Mouse (Mus musculus): Measurements from ENCODE around the gene Atxn7l2. TPM values are rescaled to one million over a fixed set of nuclear protein-coding genes. Genes with fewer than 3 reads are reported as not detected.

Gene Atxn7l2
- polyA plus RNA-seq, 1 experiment from 2014 or later = 19.9 TPM

DNA sequence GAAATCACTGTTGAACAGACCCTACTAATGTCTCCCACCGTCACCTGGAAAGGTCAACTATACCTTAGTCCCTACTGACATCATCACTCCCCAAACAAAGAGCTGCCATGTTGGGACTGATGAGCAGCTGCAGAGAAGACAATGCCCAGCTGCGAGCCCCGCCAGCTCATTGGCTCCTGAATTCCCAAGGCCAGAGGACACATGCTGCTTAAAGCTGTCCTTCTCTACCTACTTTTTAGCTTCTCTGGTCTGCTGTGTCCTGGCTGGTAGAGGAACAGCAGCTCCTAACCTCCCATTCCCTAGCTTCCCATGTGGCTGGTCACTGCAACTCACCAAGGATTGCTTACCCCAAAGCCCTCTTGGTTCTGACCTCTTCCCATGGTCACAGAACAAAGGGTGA is 58.4 kb downstream of the Atxn7l2 start:
- Histone ChIP-seq H3K36me3 (ENCODE audit: control insufficient read depth, insufficient read depth, low read length) (no peaks in the 10 kb centered on the region), H3K4me3 (ENCODE audit: low read depth, low read length) (no peak overlapping the region), H3K4me1 (replicated peaks; ENCODE audit: control insufficient read depth, insufficient read depth, low read length) (no peaks in the 10 kb centered on the region), H3K27ac (ENCODE audit: low read depth, low read length) (no peak overlapping the region), H3K9ac (ENCODE audit: low read depth, low read length) (no peak overlapping the region), H3K27me3 (ENCODE audit: control insufficient read depth, insufficient read depth, low read length) (no peaks in the 10 kb centered on the region), H3K4me2 (replicated peaks; ENCODE audit: low read depth, low read length) (no peak overlapping the region), H3K9me3 (ENCODE audit: control insufficient read depth, low read length) (no peaks in the 10 kb centered on the region)
- ATAC-seq (ENCODE audit: low FRiP score) = no peak
- 82% methylated on average over 3 of the region's 3 CpGs for WGBS
- DNase-seq (ENCODE audit: low spot score) = no peak

Other genes starting within 250 kb of the Atxn7l2 start
- not detected in 2 replicates for gene Gstm3, start 241.7 kb downstream of the Atxn7l2 start, polyA plus RNA-seq (2014; fragmentation: Nextera tagmentation; extraction: Ambion mirVana)
- 23.1 and 23.2 TPM in 2 replicates for gene Gstm2, start 224.5 kb downstream of the Atxn7l2 start, polyA plus RNA-seq (2014; fragmentation: Nextera tagmentation; extraction: Ambion mirVana)
- gene Gstm1, start 193.0 kb downstream of the Atxn7l2 start, polyA plus RNA-seq (2014; fragmentation: Nextera tagmentation; extraction: Ambion mirVana) = 32.5 and 34.4 TPM in 2 replicates
- gene Gstm4, start 166.0 kb downstream of the Atxn7l2 start, polyA plus RNA-seq (2014; fragmentation: Nextera tagmentation; extraction: Ambion mirVana) = 11.4 and 12.9 TPM in 2 replicates
- gene Ampd2, start 124.3 kb downstream of the Atxn7l2 start, polyA plus RNA-seq (2014; fragmentation: Nextera tagmentation; extraction: Ambion mirVana) = 32.1 and 32.6 TPM in 2 replicates
- gene Gnat2, start 118.1 kb downstream of the Atxn7l2 start, polyA plus RNA-seq (2014; fragmentation: Nextera tagmentation; extraction: Ambion mirVana) = 0.62 and 0.89 TPM in 2 replicates
- 199 and 224 TPM in 2 replicates for gene Gnai3, start 64.8 kb downstream of the Atxn7l2 start, polyA plus RNA-seq (2014; fragmentation: Nextera tagmentation; extraction: Ambion mirVana)
- gene Gpr61, start 56.1 kb downstream of the Atxn7l2 start, polyA plus RNA-seq (2014; fragmentation: Nextera tagmentation; extraction: Ambion mirVana) = 0.34 and 0.57 TPM in 2 replicates
- gene Amigo1, start 24.6 kb downstream of the Atxn7l2 start, polyA plus RNA-seq (2014; fragmentation: Nextera tagmentation; extraction: Ambion mirVana) = 4.2 and 6.0 TPM in 2 replicates
- 2.4 and 2.6 TPM in 2 replicates for gene Cyb561d1, start 9.7 kb downstream of the Atxn7l2 start, polyA plus RNA-seq (2014; fragmentation: Nextera tagmentation; extraction: Ambion mirVana)
- 0.47 and 0.59 TPM in 2 replicates for gene Sypl2, start 15.7 kb upstream of the Atxn7l2 start, polyA plus RNA-seq (2014; fragmentation: Nextera tagmentation; extraction: Ambion mirVana)
- gene Psma5, start 46.0 kb upstream of the Atxn7l2 start, polyA plus RNA-seq (2014; fragmentation: Nextera tagmentation; extraction: Ambion mirVana) = 275 and 296 TPM in 2 replicates
- 20.2 and 27.5 TPM in 2 replicates for gene Sort1, start 73.1 kb upstream of the Atxn7l2 start, polyA plus RNA-seq (2014; fragmentation: Nextera tagmentation; extraction: Ambion mirVana)
- gene Mybphl, start 154.0 kb upstream of the Atxn7l2 start, polyA plus RNA-seq (2014; fragmentation: Nextera tagmentation; extraction: Ambion mirVana) = not detected in 2 replicates
- gene Psrc1, start 172.9 kb upstream of the Atxn7l2 start, polyA plus RNA-seq (2014; fragmentation: Nextera tagmentation; extraction: Ambion mirVana) = 48.7 and 53.5 TPM in 2 replicates
- 76.7 and 101 TPM in 2 replicates for gene Celsr2, start 204.6 kb upstream of the Atxn7l2 start, polyA plus RNA-seq (2014; fragmentation: Nextera tagmentation; extraction: Ambion mirVana)
- 181 and 206 TPM in 2 replicates for gene Sars, start 234.3 kb upstream of the Atxn7l2 start, polyA plus RNA-seq (2014; fragmentation: Nextera tagmentation; extraction: Ambion mirVana)

Measured in hindbrain, embryonic 11.5 days (tissue).